Mouse (Mus musculus): Measurements from ENCODE around the gene Vmn2r4. TPM values are rescaled to one million over a fixed set of nuclear protein-coding genes. Genes with fewer than 3 reads are reported as not detected.
"Not testable (repeated sequence)": the region's sequence is repeated elsewhere in the genome, so short reads cannot be mapped to it uniquely, and the experiment has no call there.

Gene Vmn2r4
- not detected for total RNA-seq (2021)

DNA sequence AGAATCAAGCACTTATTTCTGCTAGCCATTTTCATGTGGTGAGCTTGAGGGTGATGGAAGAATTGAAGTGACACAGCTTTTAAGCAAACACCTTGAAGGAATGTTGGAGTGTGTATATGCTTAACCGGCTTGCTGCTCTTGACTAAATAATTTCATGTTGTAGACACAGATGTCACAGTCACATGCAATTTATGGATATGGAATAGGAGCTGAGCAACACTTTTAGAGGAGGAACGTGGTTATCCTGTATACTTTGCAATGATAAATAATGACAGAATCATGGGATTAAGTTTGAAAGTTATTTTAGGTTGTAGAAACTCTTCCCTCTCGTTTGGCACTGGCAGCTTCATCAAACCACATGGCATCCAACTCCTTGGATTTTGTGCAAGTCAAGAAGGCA, at the start of gene Vmn2r4:
Gene Vmn2r4, minus strand, starts transcription at position 101 of the 400 bp plus-strand sequence.
- intact Hi-C loops (cut with DNase I); DNase-seq (ENCODE audit: low spot score): not testable (repeated sequence)

DNA sequence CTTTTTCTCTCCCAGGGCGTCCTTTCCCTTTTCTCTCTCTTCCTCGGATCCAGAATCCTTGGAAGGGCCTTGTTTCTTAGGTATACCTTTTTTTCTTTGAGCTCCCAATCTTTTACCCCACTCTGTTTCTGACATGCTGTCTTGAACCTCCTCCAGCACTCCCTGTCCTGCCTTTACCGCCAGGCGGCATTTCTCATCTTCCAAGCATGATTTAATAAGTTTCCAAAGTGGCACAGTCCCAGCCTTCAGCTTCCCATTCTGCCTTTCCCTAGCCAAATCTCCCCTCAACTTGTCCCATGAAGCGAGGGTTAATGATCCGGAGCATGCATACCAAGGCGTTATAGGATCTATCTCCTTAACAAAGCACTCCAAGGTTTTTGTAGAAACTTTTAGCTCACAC, 19.1 kb upstream of the Vmn2r4 start:
- intact Hi-C loops (cut with DNase I); DNase-seq (ENCODE audit: low spot score): not testable (repeated sequence)

DNA sequence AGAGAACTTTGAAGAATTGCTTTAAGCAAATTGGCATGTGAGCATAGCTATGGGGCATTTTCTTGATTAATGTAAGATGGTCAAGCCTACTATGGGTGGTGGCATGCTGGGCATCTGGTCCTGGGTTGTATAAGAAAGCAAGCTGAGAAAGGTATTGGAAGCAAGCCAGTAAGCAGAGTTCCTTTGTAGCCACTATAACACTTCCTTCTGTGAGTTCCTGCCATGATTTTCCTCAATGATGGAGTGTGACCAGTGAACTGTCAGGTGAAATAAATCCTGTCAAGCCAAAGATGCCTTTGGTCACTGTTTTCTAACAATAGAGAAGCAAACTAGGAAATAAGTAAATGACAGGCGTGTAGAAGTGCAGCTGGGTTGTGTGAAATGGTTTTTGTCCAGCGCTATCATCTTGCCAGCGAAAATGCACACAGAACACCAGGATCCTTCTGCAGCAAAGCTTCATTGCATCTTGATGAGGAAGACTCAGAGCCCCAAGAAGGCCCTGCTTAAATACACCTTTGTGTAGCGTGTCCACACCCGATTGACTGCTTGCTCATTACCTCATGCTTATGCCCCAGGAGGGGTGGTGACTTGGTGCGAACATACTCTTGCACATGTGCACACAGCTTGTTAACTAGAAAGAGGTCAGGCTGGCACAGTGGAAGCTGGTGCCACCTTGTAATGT, 13.1 kb upstream of the Vmn2r4 start:
- DNase-seq (ENCODE audit: low spot score); intact Hi-C loops (cut with DNase I): not testable (repeated sequence)

DNA sequence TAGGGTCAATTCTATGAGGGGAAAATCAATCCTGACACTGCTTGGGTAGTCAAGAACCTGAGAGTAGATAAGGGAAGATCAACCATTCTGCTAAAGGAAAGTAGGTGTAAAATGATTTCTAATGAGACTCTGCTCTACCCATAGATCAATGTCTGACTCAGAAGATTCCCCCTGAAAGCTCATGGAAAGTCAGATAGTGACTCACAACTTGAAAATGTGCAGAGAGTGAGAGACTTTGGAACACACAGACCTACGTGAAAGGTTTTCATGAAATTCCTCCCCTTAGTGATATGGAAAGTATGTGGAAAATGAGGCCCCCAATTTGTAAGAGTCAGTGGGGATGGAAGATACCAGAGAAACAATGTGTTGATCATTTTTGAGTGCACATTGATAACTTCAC, 7.0 kb upstream of the Vmn2r4 start:
- DNase-seq (ENCODE audit: low spot score); intact Hi-C loops (cut with DNase I): not testable (repeated sequence)

DNA sequence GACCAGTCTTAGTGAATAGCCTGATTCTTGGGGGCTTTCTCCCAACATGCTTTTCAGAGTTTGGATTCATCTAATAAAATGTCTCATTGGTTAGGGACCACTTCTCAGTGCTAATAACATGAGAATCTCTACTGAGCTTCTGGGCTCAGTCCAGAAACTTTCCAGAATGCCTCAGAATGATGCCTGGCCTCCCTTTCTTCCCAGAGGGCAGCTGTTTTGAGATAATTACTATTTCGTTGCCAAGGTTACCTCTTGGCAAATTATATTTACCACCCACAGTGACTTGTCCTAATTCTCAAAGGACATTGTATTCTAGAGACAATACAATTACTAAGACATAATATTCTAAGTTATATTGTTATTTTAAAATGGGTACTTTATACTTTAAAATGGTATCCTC, 2.3 kb upstream of the Vmn2r4 start:
- DNase-seq (ENCODE audit: low spot score); intact Hi-C loops (cut with DNase I): not testable (repeated sequence)

DNA sequence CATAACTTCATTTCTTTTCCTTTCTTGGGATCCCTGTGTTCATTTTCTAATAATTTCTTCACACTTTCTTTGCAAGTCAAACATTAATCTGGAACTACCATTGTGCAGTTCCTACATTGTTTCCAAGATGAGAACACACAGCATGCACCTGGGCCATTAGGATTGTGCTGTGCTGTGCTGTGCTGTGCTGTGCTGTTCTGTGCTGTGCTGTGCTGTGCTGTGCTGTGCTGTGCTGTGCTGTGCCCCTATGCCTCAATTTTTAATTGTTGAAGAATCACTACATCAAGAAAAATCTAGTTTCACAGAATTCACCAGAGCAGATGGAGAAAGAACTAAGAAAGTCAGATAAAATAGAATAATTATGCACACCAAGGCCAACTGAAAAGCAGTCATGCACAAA, 915 bp downstream of the Vmn2r4 start:
- DNase-seq (ENCODE audit: low spot score); intact Hi-C loops (cut with DNase I): not testable (repeated sequence)

DNA sequence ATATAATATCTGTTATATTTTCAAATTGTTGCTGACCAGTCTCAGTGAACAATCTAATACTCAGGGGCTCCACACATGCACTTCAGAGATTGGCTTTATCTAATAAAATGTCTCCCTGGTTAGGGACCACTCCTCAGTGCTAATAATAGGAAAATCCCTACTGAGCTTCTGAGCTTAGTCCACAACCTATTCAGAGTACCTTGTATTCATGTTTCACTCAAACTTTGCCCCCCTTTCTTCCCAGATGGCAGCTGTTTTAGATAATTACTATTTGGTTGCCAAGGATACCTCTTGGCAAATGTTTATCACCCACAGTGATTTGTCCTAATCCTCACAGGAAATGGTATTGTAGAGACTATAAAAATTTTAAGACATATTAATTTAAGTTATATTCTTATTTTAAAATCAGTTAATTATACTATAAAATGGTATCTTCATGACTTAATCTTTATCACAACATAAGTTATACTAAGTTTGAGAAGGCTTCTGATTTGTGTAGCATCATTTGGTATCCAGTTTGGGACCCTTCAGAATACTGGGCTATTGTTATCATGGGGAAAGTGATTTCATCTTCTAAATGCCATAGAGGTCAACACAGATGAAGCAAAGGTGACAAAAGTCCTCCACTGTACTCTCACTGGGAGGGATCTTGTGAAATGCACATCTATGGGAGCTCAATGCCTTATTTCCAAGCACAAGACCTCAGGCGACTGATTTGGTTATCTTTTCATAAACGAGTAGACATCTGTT, 55.7 kb downstream of the Vmn2r4 start:
- no peak for DNase-seq (ENCODE audit: low spot score)
- intact Hi-C loops (cut with DNase I) = no loop called here

Other genes with a start within 250 kb of the Vmn2r4 start
- gene Vmn2r3, start 125.7 kb downstream of the Vmn2r4 start, total RNA-seq (2021) = not detected
- gene Vmn2r5, start 94.5 kb upstream of the Vmn2r4 start, total RNA-seq (2021) = not detected
- not detected for gene Vmn2r6, start 150.5 kb upstream of the Vmn2r4 start, total RNA-seq (2021)

Measured in heart, postnatal 25 days (tissue).